Mouse (Mus musculus) embryonic facial prominence, embryonic 11.5 days (tissue): Measurements from ENCODE around the gene Opcml. TPM values are rescaled to one million over a fixed set of nuclear protein-coding genes. Genes with fewer than 3 reads are reported as not detected.

ENCODE experiments used
- ATAC-seq: fragments of 200-750 bp; cut with Nextera tagmentation; replicated peaks from 2 replicates; pipeline ENCODE4 v1.8.0; 2017; ENCODE audit warnings: low read depth; ENCODE audit not compliant: insufficient number of reproducible peaks, low FRiP score, low TSS enrichment
- DNase-seq: peaks from one replicate; pipeline ENCODE4 v3.0.0-alpha.2; 2015; ENCODE audit warnings: low spot score
- H3K27ac ChIP-seq: fragments of 300-500 bp; sonication (generic); replicated peaks from 2 replicates; pipeline ENCODE4 v1.5.1; 2014; ENCODE audit warnings: mild to moderate bottlenecking, low read depth, low read length, control low read depth
- H3K27me3 ChIP-seq: fragments of 300-500 bp; sonication (generic); 2 replicates; pipeline ENCODE4 v1.6.1; 2014; ENCODE audit warnings: mild to moderate bottlenecking, low read length, moderate library complexity, mixed read lengths; ENCODE audit not compliant: control insufficient read depth, insufficient read depth
- H3K36me3 ChIP-seq: fragments of 300-500 bp; sonication (generic); replicated peaks from 2 replicates; pipeline ENCODE4 v1.6.1; 2014; ENCODE audit warnings: low read depth, mild to moderate bottlenecking, low read length, moderate library complexity, mixed read lengths; ENCODE audit not compliant: control insufficient read depth, insufficient read depth
- H3K4me1 ChIP-seq: fragments of 300-500 bp; sonication (generic); 2 replicates; pipeline ENCODE4 v1.6.1; 2014; ENCODE audit warnings: low read length, mixed read lengths; ENCODE audit not compliant: control insufficient read depth, insufficient read depth
- H3K4me2 ChIP-seq: fragments of 300-500 bp; sonication (generic); 2 replicates; pipeline ENCODE4 v1.6.1; 2014; ENCODE audit warnings: low read depth, mild to moderate bottlenecking, control low read depth, low read length, moderate library complexity
- H3K4me3 ChIP-seq: fragments of 300-500 bp; sonication (generic); 2 replicates; pipeline ENCODE4 v1.5.1; 2014; ENCODE audit warnings: low read depth, low read length, control low read depth
- H3K9ac ChIP-seq: fragments of 300-500 bp; sonication (generic); replicated peaks from 2 replicates; pipeline ENCODE4 v1.6.1; 2014; ENCODE audit warnings: mild to moderate bottlenecking, control low read depth, low read length
- H3K9me3 ChIP-seq: fragments of 300-500 bp; sonication (generic); replicated peaks from 2 replicates; pipeline ENCODE4 v1.6.1; 2016; ENCODE audit warnings: mild to moderate bottlenecking, low read length, inconsistent platforms, mixed read lengths; ENCODE audit not compliant: control insufficient read depth
- WGBS: fragments of 180-500 bp; shearing (Covaris S2); extraction: QIAGEN DNeasy Blood & Tissue Kit; methylation state at CpG from one replicate; pipeline ENCODE4 v1.1.7; 2014; 5-methylcytosine and 5-hydroxymethylcytosine counted together
- polyA plus RNA-seq: library from polyadenylated mRNA; unstranded; fragments of >200 nt; fragmentation: Nextera tagmentation; extraction: Ambion mirVana; gene quantifications from 2 replicates; pipeline ENCODE4 v1.2.1, GENCODE M21; 2014

Gene Opcml
- polyA plus RNA-seq, 1 experiment from 2014 or later = 2.3 TPM

DNA sequence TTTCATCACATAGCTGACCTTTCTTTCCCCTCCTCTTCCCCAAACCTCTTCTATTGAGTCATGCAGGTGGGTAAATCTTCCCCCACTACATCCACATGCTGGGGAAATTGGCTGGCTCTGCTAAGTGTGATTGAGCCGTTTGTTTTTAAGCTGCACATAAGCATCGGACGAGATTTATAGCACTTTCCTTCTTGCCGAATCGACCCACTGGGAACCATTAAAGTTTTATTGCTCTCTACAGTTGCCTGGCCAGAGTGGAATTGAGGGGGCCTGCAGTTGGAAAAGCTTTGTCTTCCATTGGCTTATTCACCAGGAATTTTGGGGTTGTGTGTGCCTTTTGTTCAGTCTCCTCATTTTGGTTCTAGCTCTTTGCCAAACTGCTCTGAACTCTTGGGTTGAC lies 147.1 kb downstream of the Opcml start:
- H3K9me3 ChIP-seq = no peaks in the 10 kb centered on the region
- H3K4me3 ChIP-seq = no peak overlapping the region
- 87% methylated on average over 5 of the region's 5 CpGs for WGBS
- no peaks in the 10 kb centered on the region for H3K27me3 ChIP-seq
- DNase-seq (no peak), ATAC-seq (no peak)
- no peak overlapping the region for H3K9ac ChIP-seq
- H3K36me3 ChIP-seq = no peaks in the 10 kb centered on the region
- no peak overlapping the region for H3K27ac ChIP-seq
- H3K4me2 ChIP-seq = no peak overlapping the region
- no peaks in the 10 kb centered on the region for H3K4me1 ChIP-seq

DNA sequence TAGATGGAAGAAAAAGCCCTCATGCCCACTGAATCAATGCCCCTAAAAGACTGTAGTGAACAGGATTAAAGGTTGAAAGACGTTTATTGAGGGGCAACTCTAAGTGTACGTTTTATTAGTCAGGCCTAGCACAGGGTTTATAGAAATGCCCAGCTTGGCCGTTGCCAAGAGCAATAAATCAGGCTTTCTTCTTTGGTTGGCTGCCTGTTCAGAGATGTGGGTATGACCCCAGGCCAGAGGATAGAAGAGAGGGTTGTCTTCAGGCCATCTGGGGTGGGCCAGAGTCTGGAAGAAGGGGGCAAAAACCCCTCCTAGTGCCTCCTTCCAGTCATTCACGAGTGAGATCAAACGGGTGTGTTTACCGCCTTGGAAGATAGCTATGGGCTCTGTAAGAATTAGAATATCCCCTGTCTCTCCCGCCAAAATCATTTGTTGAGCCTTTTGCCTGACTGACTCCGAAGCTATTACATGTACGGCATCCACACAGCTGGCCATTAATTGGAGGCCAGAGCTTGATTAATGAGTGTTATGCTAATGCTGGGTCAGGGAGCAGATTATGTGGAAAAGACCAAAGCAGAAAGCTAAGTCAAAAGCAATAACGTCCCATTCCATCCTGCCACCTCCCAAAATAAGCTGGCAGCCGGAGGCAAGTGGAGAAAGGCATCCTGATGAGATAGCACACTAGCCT lies 154.9 kb downstream of the Opcml start:
- 69% methylated on average over 11 of the region's 11 CpGs for WGBS
- Histone ChIP-seq H3K9me3 (no peaks in the 10 kb centered on the region), H3K27ac (no peak overlapping the region), H3K4me1 (no peaks in the 10 kb centered on the region), H3K4me3 (no peak overlapping the region), H3K4me2 (no peak overlapping the region), H3K9ac (no peak overlapping the region), H3K27me3 (no peaks in the 10 kb centered on the region), H3K36me3 (no peaks in the 10 kb centered on the region)
- no peak for DNase-seq
- no peak for ATAC-seq

DNA sequence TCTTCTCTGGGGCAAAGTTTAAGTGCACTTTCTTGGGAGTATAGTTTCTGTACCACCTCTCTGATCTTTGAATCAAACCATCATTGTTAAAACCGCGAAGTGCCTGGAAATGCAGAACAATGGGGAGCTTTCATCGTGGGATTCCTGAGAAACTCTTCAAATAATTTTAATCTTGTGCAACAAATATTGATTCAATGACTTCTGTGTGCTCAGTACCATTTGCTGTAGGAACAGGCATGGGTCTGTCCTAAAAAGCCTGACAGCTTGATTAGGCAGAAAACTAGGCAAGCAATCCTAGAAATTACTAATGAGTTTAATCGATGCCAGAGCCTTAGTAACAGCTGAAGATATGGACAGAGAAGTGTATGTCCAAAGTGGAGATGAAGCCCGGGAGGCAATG lies 160.5 kb downstream of the Opcml start:
- no peak overlapping the region for H3K9ac ChIP-seq
- ATAC-seq (no peak), DNase-seq (peak; percentile 4)
- no peak overlapping the region for H3K27ac ChIP-seq
- no peaks in the 10 kb centered on the region for H3K36me3 ChIP-seq
- no peak overlapping the region for H3K4me3 ChIP-seq
- no peaks in the 10 kb centered on the region for H3K9me3 ChIP-seq
- no peaks in the 10 kb centered on the region for H3K27me3 ChIP-seq
- H3K4me1 ChIP-seq = no peaks in the 10 kb centered on the region
- WGBS = 26% methylated on average over 5 of the region's 5 CpGs
- H3K4me2 ChIP-seq = no peak overlapping the region

DNA sequence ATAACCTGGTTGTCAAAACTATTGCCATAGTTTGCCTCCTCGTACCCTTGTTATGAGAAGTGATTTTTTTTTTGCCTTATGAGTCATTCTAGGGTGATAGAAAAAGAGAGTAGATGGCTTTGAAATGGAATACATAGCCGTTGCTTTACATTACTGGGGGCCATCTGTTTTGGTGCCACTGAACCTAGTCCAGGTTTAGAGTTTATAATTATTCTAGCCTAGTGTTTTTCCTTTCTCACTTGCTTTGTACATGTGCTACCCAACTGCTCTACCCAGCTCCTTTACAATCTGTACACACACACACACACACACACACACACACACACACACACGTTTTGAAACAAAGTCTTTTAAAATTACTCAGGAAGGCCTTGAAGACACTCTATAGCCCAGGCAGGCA lies 171.1 kb downstream of the Opcml start:
- no peaks in the 10 kb centered on the region for H3K4me1 ChIP-seq
- no peaks in the 10 kb centered on the region for H3K27me3 ChIP-seq
- H3K27ac ChIP-seq = no peak overlapping the region
- ATAC-seq = no peak
- WGBS = 76% methylated on average over 3 of the region's 3 CpGs
- no peak overlapping the region for H3K9ac ChIP-seq
- DNase-seq = no peak
- no peaks in the 10 kb centered on the region for H3K36me3 ChIP-seq
- no peaks in the 10 kb centered on the region for H3K9me3 ChIP-seq
- H3K4me3 ChIP-seq = no peak overlapping the region
- no peak overlapping the region for H3K4me2 ChIP-seq

DNA sequence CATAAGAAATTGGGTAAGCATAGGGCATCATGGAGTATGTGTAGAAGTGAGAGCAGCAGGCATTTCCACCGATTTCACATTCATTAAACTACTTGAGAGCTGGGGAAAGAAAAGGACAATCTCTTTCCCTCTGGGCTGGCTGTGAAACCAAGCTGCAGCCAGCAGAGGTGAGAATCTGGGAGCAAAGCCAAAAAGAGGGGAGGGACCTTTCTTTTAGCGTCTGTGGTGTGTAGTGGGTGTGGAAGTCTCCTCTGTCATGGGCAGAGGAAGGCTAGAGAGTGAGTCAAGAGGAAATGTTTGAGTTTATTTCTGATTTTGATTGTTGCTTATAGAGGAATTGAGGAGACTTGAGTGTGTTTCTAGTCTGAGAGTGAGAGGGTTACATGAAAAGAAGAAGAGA lies 172.8 kb downstream of the Opcml start:
- ATAC-seq (no peak), DNase-seq (no peak)
- Histone ChIP-seq H3K27me3 (no peaks in the 10 kb centered on the region), H3K36me3 (no peaks in the 10 kb centered on the region), H3K9ac (no peak overlapping the region), H3K9me3 (no peaks in the 10 kb centered on the region), H3K4me3 (no peak overlapping the region), H3K27ac (no peak overlapping the region), H3K4me2 (no peak overlapping the region), H3K4me1 (no peaks in the 10 kb centered on the region)
- 61% methylated on average over 2 of the region's 2 CpGs for WGBS

DNA sequence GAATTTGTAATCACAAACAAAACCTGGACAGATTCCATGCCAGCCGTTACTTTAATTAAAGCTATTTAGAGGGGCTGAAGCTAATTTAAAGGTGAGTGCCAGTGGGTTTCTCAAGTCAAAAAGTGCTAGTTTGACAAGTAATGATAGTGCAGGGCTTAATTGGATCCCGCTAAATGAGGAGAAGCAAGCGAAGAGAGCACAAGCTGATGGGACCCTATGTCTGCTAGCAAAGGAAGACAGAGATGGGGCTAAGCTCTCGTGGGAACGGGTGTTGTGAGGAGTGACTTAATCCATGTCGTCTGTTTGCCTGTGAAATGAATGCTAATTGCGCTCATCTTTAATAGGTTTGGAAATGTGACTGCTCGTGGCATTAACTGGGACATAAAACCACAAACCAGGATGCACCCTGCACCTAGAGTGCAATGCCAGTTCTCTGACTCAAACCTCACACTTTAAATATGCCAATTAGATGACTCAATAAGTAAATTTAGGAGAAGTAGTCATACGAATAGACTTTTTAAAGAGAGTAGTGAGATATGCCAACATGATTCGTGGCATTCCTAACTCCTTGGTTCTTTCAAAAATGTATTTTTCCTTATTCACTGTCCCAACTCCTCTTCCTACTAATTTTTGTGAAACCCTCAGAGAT lies 174.5 kb downstream of the Opcml start:
- no peaks in the 10 kb centered on the region for H3K9me3 ChIP-seq
- H3K4me2 ChIP-seq = no peak overlapping the region
- no peaks in the 10 kb centered on the region for H3K27me3 ChIP-seq
- H3K4me3 ChIP-seq = no peak overlapping the region
- H3K27ac ChIP-seq = no peak overlapping the region
- no peaks in the 10 kb centered on the region for H3K4me1 ChIP-seq
- no peaks in the 10 kb centered on the region for H3K36me3 ChIP-seq
- 74% methylated on average over 10 of the region's 10 CpGs for WGBS
- no peak overlapping the region for H3K9ac ChIP-seq
- no peak for ATAC-seq
- no peak for DNase-seq

DNA sequence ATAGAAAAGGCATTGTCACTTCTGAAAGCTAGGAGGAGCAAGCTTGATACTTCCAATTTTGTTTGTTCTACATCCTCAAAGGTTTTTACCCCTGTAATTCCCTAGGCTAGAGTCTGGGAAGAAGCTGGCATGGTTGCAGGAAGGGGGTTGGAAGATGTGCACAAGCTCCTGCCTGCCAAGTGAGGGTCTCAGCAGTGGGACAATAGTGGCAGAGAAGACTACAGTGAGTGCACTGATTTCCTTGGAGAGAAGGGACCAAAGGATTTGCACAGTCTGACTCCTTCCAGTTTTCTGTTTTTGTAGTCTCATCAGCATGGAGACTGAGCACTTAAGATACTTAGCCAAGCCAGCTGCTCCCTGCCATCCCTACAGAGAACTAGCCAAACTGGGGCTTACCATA lies 177.7 kb downstream of the Opcml start:
- DNase-seq = no peak
- ATAC-seq = no peak
- no peaks in the 10 kb centered on the region for H3K9me3 ChIP-seq
- no peak overlapping the region for H3K9ac ChIP-seq
- H3K4me3 ChIP-seq = no peak overlapping the region
- H3K4me1 ChIP-seq = no peaks in the 10 kb centered on the region
- H3K36me3 ChIP-seq = no peaks in the 10 kb centered on the region
- H3K4me2 ChIP-seq = no peak overlapping the region
- H3K27ac ChIP-seq = no peak overlapping the region
- H3K27me3 ChIP-seq = no peaks in the 10 kb centered on the region

DNA sequence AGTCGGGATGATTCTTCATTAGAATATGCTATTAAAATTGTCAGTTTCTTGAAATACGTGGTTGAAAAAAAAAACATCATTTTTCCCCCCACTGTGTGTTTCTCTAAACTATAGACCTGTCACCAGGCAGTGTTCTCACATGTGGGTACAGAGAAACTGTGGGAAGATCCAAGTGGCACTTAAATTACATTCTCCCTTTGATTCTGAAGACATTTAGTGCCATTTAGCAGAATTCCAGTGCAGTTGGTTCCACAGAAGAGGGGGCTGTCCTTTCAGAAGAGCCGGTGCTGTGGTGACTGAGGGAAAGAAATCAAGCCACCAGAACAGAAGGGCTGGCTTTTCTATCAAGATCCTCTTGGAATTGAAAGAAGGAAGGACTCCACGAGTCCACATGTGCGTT lies 181.7 kb downstream of the Opcml start:
- no peak overlapping the region for H3K4me2 ChIP-seq
- no peak for ATAC-seq
- WGBS = 81% methylated on average over 5 of the region's 5 CpGs
- H3K9ac ChIP-seq = no peak overlapping the region
- no peaks in the 10 kb centered on the region for H3K9me3 ChIP-seq
- H3K4me3 ChIP-seq = no peak overlapping the region
- H3K27me3 ChIP-seq = no peaks in the 10 kb centered on the region
- DNase-seq = no peak
- no peaks in the 10 kb centered on the region for H3K36me3 ChIP-seq
- H3K4me1 ChIP-seq = no peaks in the 10 kb centered on the region
- no peak overlapping the region for H3K27ac ChIP-seq
